Mouse (Mus musculus) ES-E14 (cell line): ENCODE measurements around the gene Ccni.

Experiments
- CHD2 ChIP-seq: IDR thresholded peaks from 2 replicates; pipeline ENCODE4 v1.6.1; 2014; ENCODE audit warnings: mild to moderate bottlenecking, low read depth, low read length, inconsistent platforms
- HCFC1 ChIP-seq: IDR thresholded peaks from 2 replicates; pipeline ENCODE4 v1.6.1; 2012; ENCODE audit warnings: low read length, inconsistent platforms, borderline replicate concordance; ENCODE audit not compliant: insufficient read depth
- MAFK ChIP-seq: IDR thresholded peaks from 2 replicates; pipeline ENCODE4 v1.6.1; 2014; ENCODE audit warnings: mild to moderate bottlenecking, low read depth, low read length, inconsistent platforms; ENCODE audit not compliant: insufficient read depth
- ZNF384 ChIP-seq: IDR thresholded peaks from 2 replicates; pipeline ENCODE4 v1.6.1; 2012; ENCODE audit warnings: low read depth, low read length, inconsistent platforms

DNA sequence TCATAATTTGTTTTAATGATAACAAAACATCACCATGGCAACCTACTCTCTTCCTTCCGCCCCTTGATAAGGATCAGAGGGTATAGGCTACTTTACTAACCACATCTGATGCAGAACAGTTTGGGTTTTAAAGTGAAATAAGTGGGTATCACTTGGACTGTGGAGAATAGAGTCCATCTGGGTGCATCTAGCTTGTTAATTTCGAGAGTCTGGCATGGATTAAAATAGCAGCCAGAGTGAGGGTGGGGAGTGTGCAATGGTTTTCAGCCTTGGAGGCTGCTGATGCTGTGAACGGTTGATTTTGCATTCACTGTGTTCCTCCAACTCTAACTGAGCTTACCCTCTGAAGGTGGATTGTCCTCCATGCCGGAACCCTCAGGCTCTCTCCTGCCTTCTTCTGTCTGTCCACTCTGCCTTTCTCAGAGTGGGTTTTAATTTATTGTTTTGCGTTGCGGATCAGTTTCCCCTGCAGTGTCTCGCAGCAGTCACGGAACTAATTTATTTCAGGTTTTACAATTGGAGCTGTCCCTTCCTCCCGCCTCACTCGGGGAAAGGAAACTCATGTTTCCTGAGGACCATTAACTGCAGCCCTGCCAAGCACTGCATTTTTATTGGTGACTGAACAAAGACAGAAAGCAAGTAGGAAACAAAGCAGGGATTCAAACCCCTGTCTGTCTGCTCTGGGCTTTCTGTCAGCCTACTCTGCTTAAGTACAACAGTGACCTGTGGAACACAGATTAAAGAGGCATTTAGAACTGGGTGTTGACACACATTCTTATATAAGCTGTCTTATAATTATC, 72.7 kb downstream of the Ccni start:
- TF ChIP-seq CHD2 (no peak), HCFC1 (no peak), MAFK (no peak), ZNF384 (no peak)
